Mouse (Mus musculus): ENCODE measurements at regions not wholly inside any gene's neighbourhood (a gene's known extent, or its start where the extent isn't known, plus 50 kb on each side); places are given as distances from the start of the nearest gene placed in this dataset.

DNA sequence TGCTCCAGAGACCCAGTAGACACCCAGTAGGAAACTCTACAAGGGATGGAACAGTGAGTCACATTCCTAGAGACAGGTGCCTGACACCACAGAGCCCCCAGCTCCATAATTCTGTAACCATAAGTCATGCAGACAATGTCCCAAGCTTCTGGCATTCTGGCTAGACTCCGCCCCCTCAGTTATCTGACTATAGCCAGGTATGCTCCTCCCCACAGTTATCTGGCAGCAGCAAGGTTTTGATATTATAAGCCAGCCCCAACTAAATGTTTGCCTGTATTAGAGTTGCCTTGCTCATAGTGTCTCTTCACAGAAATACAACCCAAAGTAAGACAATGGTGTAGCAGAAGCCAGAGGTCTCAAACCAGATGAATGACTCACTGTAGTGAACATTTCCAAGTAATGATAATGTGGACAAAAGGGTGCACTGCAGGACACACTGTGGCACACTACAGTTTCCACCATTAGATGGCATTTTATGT is 121.4 kb upstream of the Otogl start:
- Histone ChIP-seq H3K9me3 (replicated peaks; ENCODE audit: control insufficient read depth, low read length) (no peaks in the 10 kb centered on the region), H3K4me1 (ENCODE audit: control insufficient read depth, insufficient read depth) (0 out of 2 replicates have a peak, but pooled peaks cover 3% of the 10 kb centered on the region), H3K4me2 (ENCODE audit: low read depth, low read length) (no peak overlapping the region), H3K36me3 (replicated peaks; ENCODE audit: control insufficient read depth, insufficient read depth, low read length) (no peaks in the 10 kb centered on the region), H3K4me3 (ENCODE audit: low read depth, low read length) (no peak overlapping the region), H3K27me3 (ENCODE audit: control insufficient read depth, insufficient read depth, low read length) (no peaks in the 10 kb centered on the region), H3K27ac (ENCODE audit: low read depth) (no peak overlapping the region), H3K9ac (replicated peaks; ENCODE audit: low read depth, low read length) (no peak overlapping the region)
- WGBS = 100% methylated on average over 1 of the region's 1 CpGs
- DNase-seq (ENCODE audit: low spot score) = no peak
- TF ChIP-seq EP300 (IDR thresholded peaks at IDR 0.05; ENCODE audit: low read depth) = no peak
- TF ChIP-seq CTCF (IDR thresholded peaks at IDR 0.05; ENCODE audit: low read depth) = no peak
- no peak for ATAC-seq (ENCODE audit: insufficient read depth, low read depth)

DNA sequence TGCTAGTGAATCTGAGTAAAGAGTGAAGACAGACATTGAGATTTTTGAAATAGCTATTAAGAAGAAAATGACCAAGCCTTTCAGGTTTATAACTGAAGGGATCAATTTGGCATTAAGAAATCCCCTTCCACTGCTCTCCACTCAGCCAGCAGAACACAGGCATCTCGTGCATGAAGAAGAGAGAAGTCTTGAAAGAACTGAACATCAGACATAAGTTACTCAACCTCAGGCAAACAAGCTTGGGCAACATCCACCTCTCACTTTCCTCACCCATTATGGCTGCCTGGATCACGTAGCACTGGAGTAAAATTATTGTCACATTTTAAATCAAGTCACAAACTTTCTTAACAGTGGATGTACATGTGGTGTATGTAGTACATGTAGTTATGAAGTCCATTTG is 115.6 kb upstream of the Otogl start:
- Histone ChIP-seq H3K4me3 (ENCODE audit: low read depth, low read length) (no peak overlapping the region), H3K9me3 (replicated peaks; ENCODE audit: control insufficient read depth, low read length) (no peaks in the 10 kb centered on the region), H3K9ac (replicated peaks; ENCODE audit: low read depth, low read length) (no peak overlapping the region), H3K36me3 (replicated peaks; ENCODE audit: control insufficient read depth, insufficient read depth, low read length) (no peaks in the 10 kb centered on the region), H3K27me3 (ENCODE audit: control insufficient read depth, insufficient read depth, low read length) (no peaks in the 10 kb centered on the region), H3K4me2 (ENCODE audit: low read depth, low read length) (no peak overlapping the region), H3K27ac (ENCODE audit: low read depth) (no peak overlapping the region), H3K4me1 (ENCODE audit: control insufficient read depth, insufficient read depth) (0 out of 2 replicates have a peak, but pooled peaks cover 3% of the 10 kb centered on the region)
- DNase-seq (ENCODE audit: low spot score) (no peak), ATAC-seq (ENCODE audit: insufficient read depth, low read depth) (no peak)
- 78% methylated on average over 2 of the region's 2 CpGs for WGBS
- TF ChIP-seq CTCF (IDR thresholded peaks at IDR 0.05; ENCODE audit: low read depth) (no peak), EP300 (IDR thresholded peaks at IDR 0.05; ENCODE audit: low read depth) (no peak)

DNA sequence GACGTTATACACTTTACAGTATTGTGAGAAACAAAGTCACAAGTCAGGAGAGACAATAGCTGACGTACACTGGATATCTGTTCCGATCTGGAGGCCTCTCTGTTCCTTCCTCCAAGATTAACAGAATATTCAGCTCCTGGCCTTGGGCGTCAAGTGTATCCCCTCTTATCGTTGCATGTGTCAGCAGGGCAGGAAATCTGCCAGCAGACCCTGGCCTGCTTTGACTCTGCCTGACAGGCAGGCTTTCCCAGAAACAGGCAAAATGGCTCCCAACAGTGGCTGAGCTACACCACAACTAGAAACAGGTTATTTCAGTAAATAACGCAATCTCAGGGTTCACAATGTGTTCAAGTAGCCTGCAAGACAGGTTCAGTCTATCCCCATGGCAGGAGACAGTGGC is 112.3 kb upstream of the Otogl start:
- no peaks in the 10 kb centered on the region for H3K27me3 ChIP-seq (ENCODE audit: control insufficient read depth, insufficient read depth, low read length)
- ATAC-seq (ENCODE audit: insufficient read depth, low read depth) = no peak
- no peak overlapping the region for H3K4me2 ChIP-seq (ENCODE audit: low read depth, low read length)
- WGBS = 31% methylated on average over 6 of the region's 6 CpGs
- no peaks in the 10 kb centered on the region for H3K36me3 ChIP-seq (replicated peaks; ENCODE audit: control insufficient read depth, insufficient read depth, low read length)
- no peak overlapping the region for H3K9ac ChIP-seq (replicated peaks; ENCODE audit: low read depth, low read length)
- H3K27ac ChIP-seq (ENCODE audit: low read depth) = no peak overlapping the region
- H3K4me3 ChIP-seq (ENCODE audit: low read depth, low read length) = no peak overlapping the region
- no peaks in the 10 kb centered on the region for H3K9me3 ChIP-seq (replicated peaks; ENCODE audit: control insufficient read depth, low read length)
- TF ChIP-seq CTCF (IDR thresholded peaks at IDR 0.05; ENCODE audit: low read depth) (no peak), EP300 (IDR thresholded peaks at IDR 0.05; ENCODE audit: low read depth) (no peak)
- no peaks in the 10 kb centered on the region for H3K4me1 ChIP-seq (ENCODE audit: control insufficient read depth, insufficient read depth)
- no peak for DNase-seq (ENCODE audit: low spot score)

GRCm38 (mm10) chr10:108016552-108016951 is 104.6 kb upstream of the Otogl start:
- no peak overlapping the region for H3K4me3 ChIP-seq (ENCODE audit: low read depth, low read length)
- WGBS = 85% methylated on average over 1 of the region's 1 CpGs
- no peak overlapping the region for H3K4me2 ChIP-seq (ENCODE audit: low read depth, low read length)
- no peaks in the 10 kb centered on the region for H3K4me1 ChIP-seq (ENCODE audit: control insufficient read depth, insufficient read depth)
- no peak overlapping the region for H3K27ac ChIP-seq (ENCODE audit: low read depth)
- no peaks in the 10 kb centered on the region for H3K27me3 ChIP-seq (ENCODE audit: control insufficient read depth, insufficient read depth, low read length)
- H3K9ac ChIP-seq (replicated peaks; ENCODE audit: low read depth, low read length) = no peak overlapping the region
- H3K9me3 ChIP-seq (replicated peaks; ENCODE audit: control insufficient read depth, low read length) = no peaks in the 10 kb centered on the region
- no peaks in the 10 kb centered on the region for H3K36me3 ChIP-seq (replicated peaks; ENCODE audit: control insufficient read depth, insufficient read depth, low read length)
- DNase-seq (ENCODE audit: low spot score) (no peak), ATAC-seq (ENCODE audit: insufficient read depth, low read depth) (no peak)
- no peak for TF ChIP-seq CTCF (IDR thresholded peaks at IDR 0.05; ENCODE audit: low read depth)
- no peak for TF ChIP-seq EP300 (IDR thresholded peaks at IDR 0.05; ENCODE audit: low read depth)

- WGBS = 69% methylated on average over 2 of the region's 2 CpGs
- H3K36me3 ChIP-seq (replicated peaks; ENCODE audit: control insufficient read depth, insufficient read depth, low read length) = no peaks in the 10 kb centered on the region
- ATAC-seq (ENCODE audit: insufficient read depth, low read depth) (no peak), DNase-seq (ENCODE audit: low spot score) (no peak)
- H3K4me3 ChIP-seq (ENCODE audit: low read depth, low read length) = no peak overlapping the region
- H3K27me3 ChIP-seq (ENCODE audit: control insufficient read depth, insufficient read depth, low read length) = no peaks in the 10 kb centered on the region
- H3K4me1 ChIP-seq (ENCODE audit: control insufficient read depth, insufficient read depth) = peaks cover 9% of the 10 kb centered on the region
- no peak overlapping the region for H3K9ac ChIP-seq (replicated peaks; ENCODE audit: low read depth, low read length)
- H3K4me2 ChIP-seq (ENCODE audit: low read depth, low read length) = no peak overlapping the region
- H3K9me3 ChIP-seq (replicated peaks; ENCODE audit: control insufficient read depth, low read length) = no peaks in the 10 kb centered on the region
- no peak for TF ChIP-seq CTCF (IDR thresholded peaks at IDR 0.05; ENCODE audit: low read depth)
- TF ChIP-seq EP300 (IDR thresholded peaks at IDR 0.05; ENCODE audit: low read depth) = no peak
- no peak overlapping the region for H3K27ac ChIP-seq (ENCODE audit: low read depth)
These were observed 83.1 kb upstream of the Otogl start for GRCm38 (mm10) chr10:107994836-107995585.

DNA sequence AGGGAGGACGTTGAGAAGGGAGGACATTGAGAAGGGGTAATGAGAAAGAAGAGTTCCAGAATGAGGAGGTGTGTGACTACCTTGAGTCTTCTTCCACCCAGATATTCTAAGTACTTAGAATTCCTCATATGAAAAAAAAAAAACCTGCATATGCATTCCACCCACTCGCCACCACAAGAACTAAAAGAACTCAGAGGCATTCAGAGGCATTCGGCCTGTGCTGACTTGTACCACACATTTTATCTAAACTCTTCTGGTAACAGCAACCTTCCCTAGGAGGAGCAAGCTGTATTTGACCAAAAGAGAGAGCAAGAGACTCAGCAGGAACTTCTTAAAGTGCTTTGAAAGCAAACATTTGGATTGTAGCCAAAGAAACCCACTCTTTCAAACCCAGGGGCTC is 80.7 kb upstream of the Otogl start:
- H3K4me3 ChIP-seq (ENCODE audit: low read depth, low read length) = no peak overlapping the region
- no peaks in the 10 kb centered on the region for H3K27me3 ChIP-seq (ENCODE audit: control insufficient read depth, insufficient read depth, low read length)
- WGBS = 27% methylated on average over 3 of the region's 3 CpGs
- peaks cover 9% of the 10 kb centered on the region for H3K4me1 ChIP-seq (ENCODE audit: control insufficient read depth, insufficient read depth)
- H3K9me3 ChIP-seq (replicated peaks; ENCODE audit: control insufficient read depth, low read length) = no peaks in the 10 kb centered on the region
- H3K4me2 ChIP-seq (ENCODE audit: low read depth, low read length) = 0 out of 2 replicates have a peak overlapping the region, but pooled peaks have one; percentile 15
- no peak for DNase-seq (ENCODE audit: low spot score)
- no peaks in the 10 kb centered on the region for H3K36me3 ChIP-seq (replicated peaks; ENCODE audit: control insufficient read depth, insufficient read depth, low read length)
- TF ChIP-seq CTCF (IDR thresholded peaks at IDR 0.05; ENCODE audit: low read depth) (no peak), EP300 (IDR thresholded peaks at IDR 0.05; ENCODE audit: low read depth) (no peak)
- no peak for ATAC-seq (ENCODE audit: insufficient read depth, low read depth)
- H3K27ac ChIP-seq (ENCODE audit: low read depth) = no peak overlapping the region; the same call in 1 of the 2 replicates
- H3K9ac ChIP-seq (replicated peaks; ENCODE audit: low read depth, low read length) = no peak overlapping the region
